Mouse (Mus musculus): Measurements from ENCODE around the gene Rexo5.

The Rexo5 gene

GRCm38 (mm10) chr7:119793586-119794250 lies at the start of gene Rexo5, which contains the start of gene Eri2:
Gene Rexo5, plus strand, starts transcription at chr7:119794006.
Gene Eri2, minus strand, starts transcription at chr7:119794058.
- DNase-seq (ENCODE audit: low spot score) = peak; percentile 77

GRCm38 (mm10) chr7:119744321-119744720 lies 49.5 kb upstream of the Rexo5 start:
- no peak for DNase-seq (ENCODE audit: low spot score)

GRCm38 (mm10) chr7:119745869-119746268 lies 47.9 kb upstream of the Rexo5 start:
- no peak for DNase-seq (ENCODE audit: low spot score)

GRCm38 (mm10) chr7:119748761-119749160 lies 45.0 kb upstream of the Rexo5 start:
- no peak for DNase-seq (ENCODE audit: low spot score)

GRCm38 (mm10) chr7:119749942-119750341 lies 43.9 kb upstream of the Rexo5 start:
- DNase-seq (ENCODE audit: low spot score) = no peak

GRCm38 (mm10) chr7:119753696-119754095 lies 40.1 kb upstream of the Rexo5 start:
- no peak for DNase-seq (ENCODE audit: low spot score)

- no peak for DNase-seq (ENCODE audit: low spot score)
Measured at GRCm38 (mm10) chr7:119760527-119760951, 33.3 kb upstream of the Rexo5 start, which contains the start of gene Acsm3. Gene Acsm3, plus strand, starts transcription at chr7:119760923.

GRCm38 (mm10) chr7:119762166-119762697 lies 31.6 kb upstream of the Rexo5 start:
- no peak for DNase-seq (ENCODE audit: low spot score)

- DNase-seq (ENCODE audit: low spot score) = no peak
Measured at GRCm38 (mm10) chr7:119764377-119764776, 29.4 kb upstream of the Rexo5 start.

- no peak for DNase-seq (ENCODE audit: low spot score)
Measured at GRCm38 (mm10) chr7:119766996-119767395, 26.8 kb upstream of the Rexo5 start.

GRCm38 (mm10) chr7:119769895-119770294 lies 23.9 kb upstream of the Rexo5 start:
- DNase-seq (ENCODE audit: low spot score) = no peak

- DNase-seq (ENCODE audit: low spot score) = no peak
Measured at GRCm38 (mm10) chr7:119783453-119783852, 10.4 kb upstream of the Rexo5 start.

GRCm38 (mm10) chr7:119784908-119785307 lies 8.9 kb upstream of the Rexo5 start:
- DNase-seq (ENCODE audit: low spot score) = no peak

- no peak for DNase-seq (ENCODE audit: low spot score)
Measured at GRCm38 (mm10) chr7:119789024-119789423, 4.8 kb upstream of the Rexo5 start.

GRCm38 (mm10) chr7:119794251-119794638 lies 439 bp downstream of the Rexo5 start:
- no peak for DNase-seq (ENCODE audit: low spot score)

- DNase-seq (ENCODE audit: low spot score) = no peak
Measured at GRCm38 (mm10) chr7:119795311-119795710, 1.5 kb downstream of the Rexo5 start.

GRCm38 (mm10) chr7:119800488-119800887 lies 6.7 kb downstream of the Rexo5 start:
- DNase-seq (ENCODE audit: low spot score) = no peak

GRCm38 (mm10) chr7:119800991-119801390 lies 7.2 kb downstream of the Rexo5 start:
- no peak for DNase-seq (ENCODE audit: low spot score)

GRCm38 (mm10) chr7:119807396-119807795 lies 13.6 kb downstream of the Rexo5 start:
- no peak for DNase-seq (ENCODE audit: low spot score)

GRCm38 (mm10) chr7:119808723-119809122 lies 14.9 kb downstream of the Rexo5 start:
- DNase-seq (ENCODE audit: low spot score) = no peak

- DNase-seq (ENCODE audit: low spot score) = no peak
Measured at GRCm38 (mm10) chr7:119835371-119835770, 41.6 kb downstream of the Rexo5 start.

GRCm38 (mm10) chr7:119835996-119836777 lies 42.4 kb downstream of the Rexo5 start:
- no peak for DNase-seq (ENCODE audit: low spot score)

GRCm38 (mm10) chr7:119841820-119842449 lies 48.1 kb downstream of the Rexo5 start:
- DNase-seq (ENCODE audit: low spot score) = no peak

Measured in urinary bladder, postnatal 25 days (tissue).